Mouse (Mus musculus) heart, embryonic 15.5 days (tissue): ENCODE results near the gene Ttpal. TPM values are rescaled to one million over a fixed set of nuclear protein-coding genes. Genes with fewer than 3 reads are reported as not detected.
"Not testable (repeated sequence)": the region's sequence is repeated elsewhere in the genome, so short reads cannot be mapped to it uniquely, and the experiment has no call there.

Source experiments
- ATAC-seq: fragments of 200-750 bp; cut with Nextera tagmentation; replicated peaks from 2 replicates; pipeline ENCODE4 v1.8.0; 2017; ENCODE audit warnings: low read depth, moderate TSS enrichment; ENCODE audit not compliant: insufficient number of reproducible peaks, insufficient read depth, low FRiP score
- H3K27ac ChIP-seq: fragments of 300-500 bp; sonication (generic); 2 replicates; pipeline ENCODE4 v1.5.1; 2015; ENCODE audit warnings: mild to moderate bottlenecking, inconsistent platforms
- H3K27me3 ChIP-seq: fragments of 300-500 bp; sonication (generic); 2 replicates; pipeline ENCODE4 v1.6.1; 2015; ENCODE audit warnings: inconsistent platforms
- H3K36me3 ChIP-seq: fragments of 300-500 bp; sonication (generic); 2 replicates; pipeline ENCODE4 v1.6.1; 2015; ENCODE audit warnings: mild to moderate bottlenecking, inconsistent platforms
- H3K4me1 ChIP-seq: fragments of 300-500 bp; sonication (generic); replicated peaks from 2 replicates; pipeline ENCODE4 v1.6.1; 2015; ENCODE audit warnings: inconsistent platforms
- H3K4me2 ChIP-seq: fragments of 300-500 bp; sonication (generic); 2 replicates; pipeline ENCODE4 v1.6.1; 2015; ENCODE audit warnings: inconsistent platforms, mild to moderate bottlenecking, moderate library complexity
- H3K4me3 ChIP-seq: fragments of 300-500 bp; sonication (generic); 2 replicates; pipeline ENCODE4 v1.5.1; 2015; ENCODE audit warnings: mild to moderate bottlenecking, inconsistent platforms
- H3K9ac ChIP-seq: fragments of 300-500 bp; sonication (generic); 2 replicates; pipeline ENCODE4 v1.6.1; 2015; ENCODE audit warnings: mild to moderate bottlenecking, inconsistent platforms
- H3K9me3 ChIP-seq: fragments of 300-500 bp; sonication (generic); replicated peaks from 2 replicates; pipeline ENCODE4 v1.6.1; 2016; ENCODE audit warnings: inconsistent platforms
- WGBS: fragments of 180-500 bp; shearing (Covaris S2); methylation state at CpG from one replicate; pipeline ENCODE4 v1.1.7; 2015; ENCODE audit warnings: mixed read lengths; 5-methylcytosine and 5-hydroxymethylcytosine counted together
- polyA plus RNA-seq: library from polyadenylated mRNA; unstranded; fragments of >200 nt; fragmentation: Nextera tagmentation; extraction: Ambion mirVana; gene quantifications from 2 replicates; pipeline ENCODE4 v1.2.1, GENCODE M21; 2015

Ttpal gene
- polyA plus RNA-seq, 1 experiment from 2014 or later: 15.2 TPM

DNA sequence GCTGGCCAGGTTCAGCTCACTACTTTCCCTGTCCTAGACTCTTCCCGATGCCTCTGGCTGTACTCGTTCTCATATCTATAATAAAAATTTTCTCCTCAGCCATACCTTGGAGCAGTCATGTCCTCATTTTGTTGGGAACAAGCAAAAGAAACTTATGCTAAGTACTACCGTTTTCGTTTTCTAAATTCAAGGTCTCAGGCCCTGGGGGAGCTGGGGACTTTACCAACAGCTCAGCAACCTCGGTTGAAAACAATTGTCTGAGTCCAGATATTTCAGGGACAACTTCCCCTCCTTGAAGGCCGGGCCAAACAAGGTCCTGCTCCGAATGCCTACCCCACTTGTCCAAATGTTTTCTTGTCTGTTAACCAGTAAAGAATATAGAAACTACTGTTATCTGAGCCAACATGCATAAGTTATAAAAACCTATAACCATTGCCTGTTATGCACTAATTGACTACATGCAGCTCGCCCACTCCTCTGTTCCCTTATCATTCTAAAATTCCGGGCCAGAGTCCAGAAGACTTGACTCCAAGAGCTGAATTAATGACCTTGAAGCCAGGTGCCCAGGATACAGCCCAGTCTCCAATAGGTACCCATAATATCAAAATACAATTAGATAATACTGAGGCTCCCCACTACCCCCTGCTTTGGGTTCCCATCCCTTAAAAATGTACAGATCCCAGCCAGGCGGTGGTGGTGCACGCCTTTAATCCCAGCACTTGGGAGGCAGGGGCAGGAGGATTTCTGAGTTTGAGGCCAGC lies 43.8 kb downstream of the Ttpal start:
- H3K4me2 ChIP-seq: peak overlapping the region; percentile 70
- 47% methylated on average over 11 of the region's 11 CpGs for WGBS
- H3K4me3 ChIP-seq: peak overlapping the region; percentile 94; the same call in 1 of the 2 replicates
- ATAC-seq: no peak
- H3K36me3 ChIP-seq: no peaks in the 10 kb centered on the region
- peak overlapping the region; percentile 99 for H3K27ac ChIP-seq
- H3K9me3 ChIP-seq: peaks cover 3% of the 10 kb centered on the region; the same call in 1 of the 2 replicates
- H3K27me3 ChIP-seq: no peaks in the 10 kb centered on the region
- peak overlapping the region; percentile 25; the same call in 1 of the 2 replicates for H3K9ac ChIP-seq
- H3K4me1 ChIP-seq: peaks cover 42% of the 10 kb centered on the region

DNA sequence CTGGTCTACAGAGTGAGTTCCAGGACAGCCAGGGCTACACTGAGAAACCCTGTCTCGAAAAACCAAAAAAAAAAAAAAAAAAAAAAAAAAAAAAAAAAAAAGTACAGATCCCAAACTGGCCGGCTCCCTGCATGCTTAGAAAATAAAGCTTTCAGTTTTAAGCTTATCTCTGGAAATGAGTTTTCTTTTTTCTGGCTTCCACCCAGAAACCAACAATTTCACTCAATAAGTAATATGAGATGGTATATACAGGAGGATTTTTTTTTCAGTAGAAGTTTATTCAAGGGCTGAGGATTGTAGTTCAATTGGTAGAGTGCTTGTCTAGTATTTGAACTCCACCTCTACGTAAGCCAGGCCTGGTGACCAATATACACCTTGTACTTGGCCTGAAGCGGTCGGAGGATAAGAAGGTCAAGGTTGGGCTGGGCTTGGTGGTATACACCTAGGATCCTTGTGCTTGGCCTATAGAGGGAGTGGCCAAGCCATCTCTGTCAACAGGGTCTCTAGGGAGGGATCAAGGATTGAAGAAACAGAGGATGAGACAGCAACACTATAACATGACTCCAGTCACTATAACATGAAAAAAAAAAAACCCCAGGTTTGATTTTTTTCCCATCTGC lies 44.5 kb downstream of the Ttpal start:
- Histone ChIP-seq H3K36me3 (no peaks in the 10 kb centered on the region), H3K9me3 (peaks cover 3% of the 10 kb centered on the region; the same call in 1 of the 2 replicates), H3K9ac (no peak overlapping the region), H3K4me1 (peaks cover 35% of the 10 kb centered on the region), H3K27me3 (no peaks in the 10 kb centered on the region), H3K27ac (peak overlapping the region; percentile 99), H3K4me3 (no peak overlapping the region), H3K4me2 (no peak overlapping the region)
- 78% methylated on average over 5 of the region's 5 CpGs for WGBS
- ATAC-seq: no peak

DNA sequence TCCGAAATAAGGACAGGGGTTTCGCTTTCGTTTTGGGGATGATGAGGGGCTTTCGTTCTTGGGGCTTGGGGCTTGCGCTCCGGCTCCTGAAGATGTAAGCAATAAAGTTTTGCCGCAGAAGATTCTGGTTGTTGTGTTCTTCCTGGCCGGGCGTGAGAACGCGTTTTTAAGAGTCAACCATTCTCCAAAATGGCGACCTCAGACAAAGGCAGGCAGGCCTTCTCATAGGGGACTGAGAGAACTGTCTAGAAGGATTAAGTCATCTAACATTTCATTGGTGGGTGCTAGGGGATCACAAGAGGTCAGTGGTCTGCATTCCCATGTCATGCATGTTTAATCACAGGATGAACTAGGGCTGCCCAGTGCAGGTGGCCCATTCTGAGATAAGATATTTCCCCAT lies 53.6 kb downstream of the Ttpal start:
- not testable (repeated sequence) for H3K27me3 ChIP-seq, H3K4me2 ChIP-seq, ATAC-seq, H3K36me3 ChIP-seq, H3K27ac ChIP-seq, H3K9ac ChIP-seq, H3K4me3 ChIP-seq, H3K9me3 ChIP-seq
- 93% methylated on average over 8 of the region's 12 CpGs for WGBS
- peaks cover 18% of the 10 kb centered on the region for H3K4me1 ChIP-seq

GRCm38 (mm10) chr2:163657486-163657885 lies 55.4 kb downstream of the Ttpal start:
- WGBS: 81% methylated on average over 2 of the region's 2 CpGs
- Histone ChIP-seq H3K27ac (no peak overlapping the region), H3K36me3 (no peaks in the 10 kb centered on the region), H3K4me1 (peaks cover 36% of the 10 kb centered on the region), H3K4me3 (no peak overlapping the region), H3K9ac (no peak overlapping the region), H3K27me3 (no peaks in the 10 kb centered on the region), H3K9me3 (no peaks in the 10 kb centered on the region), H3K4me2 (no peak overlapping the region)
- ATAC-seq: no peak

DNA sequence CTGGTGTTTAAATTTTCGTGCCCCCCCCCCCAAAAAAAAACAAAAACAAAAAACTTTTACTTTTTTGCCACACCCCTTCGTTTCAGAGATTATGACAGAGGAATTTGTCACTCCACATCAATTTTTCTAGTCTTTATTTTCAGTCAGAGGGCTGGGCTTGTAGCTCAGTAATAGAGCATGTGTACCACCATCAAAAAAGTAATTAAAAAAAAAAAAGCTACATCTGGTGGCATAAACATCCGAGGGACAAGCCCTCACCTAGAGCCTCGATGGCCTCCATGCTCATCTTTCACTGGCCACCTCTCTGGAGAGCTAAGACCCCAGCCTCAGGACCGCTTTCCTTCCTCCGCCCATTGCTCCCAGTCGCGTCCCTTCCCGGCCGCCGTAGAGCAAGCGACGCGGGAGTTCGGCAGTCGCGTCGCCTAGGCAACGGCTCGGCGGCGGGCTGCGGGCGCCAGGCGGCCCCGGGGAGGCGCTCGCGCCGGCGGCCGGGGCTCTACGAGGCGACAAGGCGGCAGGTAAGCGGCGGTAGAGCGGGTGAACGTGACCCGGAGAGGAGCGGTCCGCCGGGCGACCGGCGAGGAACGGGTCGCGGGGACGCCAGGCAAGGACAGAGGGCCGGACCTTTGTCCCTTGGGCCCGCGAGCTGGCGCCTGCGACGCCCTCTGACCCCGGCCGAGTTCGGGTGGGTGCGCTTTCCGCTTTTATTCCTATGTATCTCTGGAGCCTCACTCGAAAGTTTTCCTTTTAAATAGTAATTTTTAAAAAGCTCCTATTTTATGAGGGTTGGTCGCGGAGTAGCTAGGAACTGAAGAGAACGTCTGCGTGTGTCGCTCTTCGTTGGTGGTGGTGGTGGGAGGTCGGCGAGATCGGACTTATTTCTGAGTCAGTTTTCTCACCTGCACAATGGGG lies 56.1 kb downstream of the Ttpal start, which contains the start of gene Pkig:
Pkig (plus strand) TSS at position 412 of the 912 bp plus-strand sequence.
- peak within 1 kb of the TSS; percentile 64 for H3K4me2 ChIP-seq
- H3K27me3 ChIP-seq: no peaks in the 10 kb centered on the region
- H3K4me1 ChIP-seq: peaks cover 41% of the 10 kb centered on the region
- WGBS: 1% methylated on average over 71 of the region's 71 CpGs
- peak; percentile 88 for ATAC-seq
- H3K27ac ChIP-seq: peak within 1 kb of the TSS; percentile 86
- H3K9ac ChIP-seq: peak within 1 kb of the TSS; percentile 82
- peak within 1 kb of the TSS; percentile 83 for H3K4me3 ChIP-seq
- H3K36me3 ChIP-seq: no peaks in the 10 kb centered on the region
- H3K9me3 ChIP-seq: no peaks in the 10 kb centered on the region

- peak overlapping the region; percentile 86 for H3K27ac ChIP-seq
- peaks cover 46% of the 10 kb centered on the region for H3K4me1 ChIP-seq
- H3K4me3 ChIP-seq: peak overlapping the region; percentile 83
- ATAC-seq: no peak
- peak overlapping the region; percentile 64 for H3K4me2 ChIP-seq
- no peaks in the 10 kb centered on the region for H3K27me3 ChIP-seq
- peak overlapping the region; percentile 82 for H3K9ac ChIP-seq
- no peaks in the 10 kb centered on the region for H3K36me3 ChIP-seq
- under 1% methylated on average over 8 of the region's 8 CpGs for WGBS
- no peaks in the 10 kb centered on the region for H3K9me3 ChIP-seq
Measured at GRCm38 (mm10) chr2:163658941-163659340, 56.8 kb downstream of the Ttpal start.

DNA sequence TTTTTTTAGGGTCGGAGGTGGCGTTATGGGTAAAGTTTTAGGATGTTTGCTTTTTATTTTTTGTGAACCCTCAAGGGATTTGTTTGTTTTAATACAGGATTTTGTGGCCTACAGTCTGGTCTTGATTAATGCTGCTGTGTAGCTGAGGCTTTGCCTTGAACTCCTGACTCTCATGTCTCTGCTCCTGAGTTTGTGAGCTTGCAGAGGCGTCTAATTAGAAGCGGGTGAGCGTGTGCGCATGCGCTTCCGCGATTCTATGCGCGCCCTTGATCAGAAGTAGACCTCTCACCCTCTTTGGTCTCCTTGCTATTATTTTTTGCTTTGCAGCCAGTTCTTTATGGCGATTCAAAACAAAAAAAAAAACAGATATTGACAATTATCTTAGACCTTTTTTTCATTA lies 57.3 kb downstream of the Ttpal start:
- 78% methylated on average over 12 of the region's 12 CpGs for WGBS
- ATAC-seq: no peak
- H3K4me3 ChIP-seq: peak overlapping the region; percentile 83
- peak overlapping the region; percentile 82; the same call in 1 of the 2 replicates for H3K9ac ChIP-seq
- no peaks in the 10 kb centered on the region for H3K27me3 ChIP-seq
- H3K27ac ChIP-seq: peak overlapping the region; percentile 86
- H3K4me1 ChIP-seq: peaks cover 51% of the 10 kb centered on the region
- H3K9me3 ChIP-seq: no peaks in the 10 kb centered on the region
- H3K36me3 ChIP-seq: no peaks in the 10 kb centered on the region
- H3K4me2 ChIP-seq: peak overlapping the region; percentile 64

GRCm38 (mm10) chr2:163660103-163660701 lies 58.1 kb downstream of the Ttpal start:
- peak overlapping the region; percentile 86 for H3K27ac ChIP-seq
- H3K9me3 ChIP-seq: no peaks in the 10 kb centered on the region
- H3K9ac ChIP-seq: peak overlapping the region; percentile 33; the same call in 1 of the 2 replicates
- no peak overlapping the region for H3K4me3 ChIP-seq
- 68% methylated on average over 5 of the region's 5 CpGs for WGBS
- H3K4me2 ChIP-seq: peak overlapping the region; percentile 64
- H3K4me1 ChIP-seq: peaks cover 55% of the 10 kb centered on the region
- H3K36me3 ChIP-seq: no peaks in the 10 kb centered on the region
- no peaks in the 10 kb centered on the region for H3K27me3 ChIP-seq
- no peak for ATAC-seq

GRCm38 (mm10) chr2:163661371-163661850 lies 59.3 kb downstream of the Ttpal start:
- ATAC-seq: no peak
- Histone ChIP-seq H3K27me3 (no peaks in the 10 kb centered on the region), H3K9me3 (no peaks in the 10 kb centered on the region), H3K4me3 (no peak overlapping the region), H3K27ac (peak overlapping the region; percentile 86), H3K4me1 (peaks cover 55% of the 10 kb centered on the region), H3K36me3 (no peaks in the 10 kb centered on the region), H3K4me2 (peak overlapping the region; percentile 11; the same call in 1 of the 2 replicates), H3K9ac (peak overlapping the region; percentile 15; the same call in 1 of the 2 replicates)
- WGBS: 36% methylated on average over 6 of the region's 6 CpGs

DNA sequence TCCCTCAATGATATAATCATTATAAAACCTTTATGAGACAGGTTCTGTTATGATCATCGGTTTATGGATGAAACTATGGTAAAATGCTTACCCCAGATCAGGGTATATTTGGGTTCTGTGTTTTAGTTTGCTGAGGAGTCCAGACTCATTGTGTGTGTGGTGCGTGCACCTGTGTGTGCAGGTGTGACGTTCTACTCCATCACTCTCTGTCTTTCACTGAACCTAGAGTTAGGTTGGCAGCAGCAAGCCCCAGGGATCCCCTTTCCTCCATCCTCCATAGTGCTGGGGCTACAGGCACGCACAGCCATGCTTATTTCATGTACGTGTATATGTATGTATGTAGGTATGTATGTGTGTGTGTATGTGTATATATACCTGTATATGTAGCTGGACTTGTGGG lies 60.0 kb downstream of the Ttpal start:
- H3K27ac ChIP-seq: no peak overlapping the region
- H3K9ac ChIP-seq: no peak overlapping the region
- peaks cover 59% of the 10 kb centered on the region for H3K4me1 ChIP-seq
- H3K36me3 ChIP-seq: no peaks in the 10 kb centered on the region
- no peaks in the 10 kb centered on the region for H3K27me3 ChIP-seq
- ATAC-seq: no peak
- no peak overlapping the region for H3K4me3 ChIP-seq
- H3K4me2 ChIP-seq: no peak overlapping the region
- WGBS: 93% methylated on average over 5 of the region's 5 CpGs
- H3K9me3 ChIP-seq: no peaks in the 10 kb centered on the region
